In genomic region chr11:98738428-98738911, GRCm38 (mm10) we compare ENCODE assay signal across 10 mouse cellular contexts. TPM values are rescaled to one million over a fixed set of nuclear protein-coding genes. Genes with fewer than 3 reads are reported as not detected.
DNase-seq lines count a peak whose midpoint lies in the region; ATAC-seq lines count a peak whose summit lies in the region.
"Had no signal": no experiment of that assay in that cellular context is flagged by ENCODE, and none has a peak within 500 bp of the region (broad histone marks: within the 10 kb centered on the region; RNA-seq: fewer than 3 reads in every experiment).

No protein-coding gene starts in this region.

- peak overlapping the region; percentile 24 for H3K4me3 ChIP-seq in erythroblast, embryonic 14.5 days (replicated peaks)
- H3K4me3 ChIP-seq in hindbrain, embryonic 16.5 days (ENCODE audit: low read length): no peak overlapping the region
- no peak overlapping the region for H3K4me3 ChIP-seq in midbrain, embryonic 14.5 days (replicated peaks; ENCODE audit: low read depth, low read length)

- peaks cover 57% of the 10 kb centered on the region for H3K4me1 ChIP-seq in erythroblast, embryonic 14.5 days (ENCODE audit: control insufficient read depth)
- peaks cover 18% of the 10 kb centered on the region for H3K4me1 ChIP-seq in hindbrain, embryonic 16.5 days (ENCODE audit: control insufficient read depth, insufficient read depth, low read depth, low read length)
- peaks cover 22% of the 10 kb centered on the region for H3K4me1 ChIP-seq in midbrain, embryonic 14.5 days (ENCODE audit: control insufficient read depth, insufficient read depth, low read length)

- ATAC-seq in erythroblast, adult 5-6 weeks (replicated peaks; ENCODE audit: low FRiP score, poor library complexity, severe bottlenecking): no peak
- ATAC-seq in hindbrain, embryonic 16.5 days: 0 out of 2 replicates have a peak, but pooled peaks have one; percentile 10
- ATAC-seq in midbrain, embryonic 14.5 days (ENCODE audit: low FRiP score, low TSS enrichment): no peak

- H3K27me3 ChIP-seq in erythroblast, embryonic 14.5 days (ENCODE audit: control insufficient read depth): no peaks in the 10 kb centered on the region
- H3K27me3 ChIP-seq in hindbrain, embryonic 16.5 days (replicated peaks; ENCODE audit: control insufficient read depth, insufficient read depth, low read length): no peaks in the 10 kb centered on the region
- H3K27me3 ChIP-seq in midbrain, embryonic 14.5 days (ENCODE audit: control insufficient read depth, insufficient read depth, low read length): no peaks in the 10 kb centered on the region

- peak overlapping the region; percentile 71 for H3K27ac ChIP-seq in hindbrain, embryonic 16.5 days (ENCODE audit: low read depth, low read length)
- peak overlapping the region; percentile 77 for H3K27ac ChIP-seq in midbrain, embryonic 14.5 days (replicated peaks; ENCODE audit: low read depth, low read length)

- H3K4me2 ChIP-seq in hindbrain, embryonic 16.5 days (ENCODE audit: low read length): peak overlapping the region; percentile 2; the same call in 1 of the 2 replicates
- peak overlapping the region; percentile 9; the same call in 1 of the 2 replicates for H3K4me2 ChIP-seq in midbrain, embryonic 14.5 days (ENCODE audit: low read length)

- H3K36me3 ChIP-seq in erythroblast, embryonic 14.5 days (ENCODE audit: control insufficient read depth): no peaks in the 10 kb centered on the region
- no peaks in the 10 kb centered on the region for H3K36me3 ChIP-seq in hindbrain, embryonic 16.5 days (ENCODE audit: control insufficient read depth, insufficient read depth, low read length)
- no peaks in the 10 kb centered on the region for H3K36me3 ChIP-seq in midbrain, embryonic 14.5 days (ENCODE audit: control insufficient read depth, insufficient read depth, low read length)

- 22% methylated on average over 4 of the region's 4 CpGs for WGBS in hindbrain, embryonic 16.5 days
- WGBS in midbrain, embryonic 14.5 days: 11% methylated on average over 4 of the region's 4 CpGs

- H3K9me3 ChIP-seq in erythroblast, embryonic 14.5 days (ENCODE audit: control insufficient read depth, low read length): peaks cover 6% of the 10 kb centered on the region
- 0 out of 2 replicates have a peak, but pooled peaks cover 2% of the 10 kb centered on the region for H3K9me3 ChIP-seq in hindbrain, embryonic 16.5 days (ENCODE audit: control insufficient read depth, low read length)
- H3K9me3 ChIP-seq in midbrain, embryonic 14.5 days (ENCODE audit: control insufficient read depth, low read length): no peaks in the 10 kb centered on the region

- H3K9ac ChIP-seq in hindbrain, embryonic 16.5 days (ENCODE audit: low read depth, low read length): peak overlapping the region; percentile 24; the same call in 1 of the 2 replicates
- H3K9ac ChIP-seq in midbrain, embryonic 14.5 days (replicated peaks; ENCODE audit: low read length): peak overlapping the region; percentile 16; the same call in 1 of the 2 replicates

- peak; percentile 92 for DNase-seq in brain, adult 2 months (ENCODE audit: low read depth, low spot score)
- DNase-seq in midbrain, embryonic 14.5 days: peak; percentile 65
- no peak for DNase-seq in urinary bladder, postnatal 4 days (ENCODE audit: low spot score in 2 of 2)
- no peak for DNase-seq in T-cell, adult 2 months (ENCODE audit: low spot score)
- no peak for DNase-seq in thymus, postnatal 36 days

RNA-seq across cellular contexts. Expression of gene Thra, which starts 2.0 kb away (rescaled TPM):
- 3.2 TPM in 2 replicates for polyA plus RNA-seq in erythroblast, embryonic 14.5 days (2012)
- total RNA-seq in erythroblast, adult 5-6 weeks (2015; ENCODE audit: low replicate concordance): 1.9 and 5.0 TPM in 2 replicates
- 4.3 and 8.1 TPM in 2 replicates for total RNA-seq in erythroblast, adult 5-6 weeks (2017; ENCODE audit: low replicate concordance)
- polyA plus RNA-seq in hindbrain, embryonic 16.5 days (2015; fragmentation: Nextera tagmentation; extraction: Ambion mirVana): 127 and 144 TPM in 2 replicates
- 175 and 194 TPM in 2 replicates for polyA plus RNA-seq in midbrain, embryonic 14.5 days (2014; fragmentation: Nextera tagmentation; extraction: Ambion mirVana)

RNA-seq across cellular contexts. Expression of gene Med24, which starts 9.2 kb away (rescaled TPM):
- polyA plus RNA-seq in erythroblast, embryonic 14.5 days (2012): 13.2 and 14.4 TPM in 2 replicates
- total RNA-seq in erythroblast, adult 5-6 weeks (2015; ENCODE audit: low replicate concordance): 8.8 and 17.3 TPM in 2 replicates
- 10.3 and 17.6 TPM in 2 replicates for total RNA-seq in erythroblast, adult 5-6 weeks (2017; ENCODE audit: low replicate concordance)
- 62.5 and 71.1 TPM in 2 replicates for polyA plus RNA-seq in hindbrain, embryonic 16.5 days (2015; fragmentation: Nextera tagmentation; extraction: Ambion mirVana)
- 65.7 and 81.1 TPM in 2 replicates for polyA plus RNA-seq in midbrain, embryonic 14.5 days (2014; fragmentation: Nextera tagmentation; extraction: Ambion mirVana)

RNA-seq across cellular contexts. Expression of gene Nr1d1, which starts 36.7 kb away (rescaled TPM):
- polyA plus RNA-seq in erythroblast, embryonic 14.5 days (2012): 0.22 and 0.29 TPM in 2 replicates
- not detected in 2 replicates for total RNA-seq in erythroblast, adult 5-6 weeks (2015; ENCODE audit: low replicate concordance)
- total RNA-seq in erythroblast, adult 5-6 weeks (2017; ENCODE audit: low replicate concordance): 0.26 and 0.42 TPM in 2 replicates
- 4.9 and 5.6 TPM in 2 replicates for polyA plus RNA-seq in hindbrain, embryonic 16.5 days (2015; fragmentation: Nextera tagmentation; extraction: Ambion mirVana)
- 3.0 TPM in 2 replicates for polyA plus RNA-seq in midbrain, embryonic 14.5 days (2014; fragmentation: Nextera tagmentation; extraction: Ambion mirVana)

RNA-seq across cellular contexts. Expression of gene Csf3, which starts 37.4 kb away (rescaled TPM):
- polyA plus RNA-seq in erythroblast, embryonic 14.5 days (2012): not detected in 2 replicates
- total RNA-seq in erythroblast, adult 5-6 weeks (2015; ENCODE audit: low replicate concordance): not detected in 2 replicates
- not detected in 2 replicates for total RNA-seq in erythroblast, adult 5-6 weeks (2017; ENCODE audit: low replicate concordance)
- not detected in 2 replicates for polyA plus RNA-seq in hindbrain, embryonic 16.5 days (2015; fragmentation: Nextera tagmentation; extraction: Ambion mirVana)
- not detected in 2 replicates for polyA plus RNA-seq in midbrain, embryonic 14.5 days (2014; fragmentation: Nextera tagmentation; extraction: Ambion mirVana)
- total RNA-seq: megakaryocyte progenitor cell, adult 5-6 weeks had no signal
- polyA plus RNA-seq: C2C12 had no signal

RNA-seq across cellular contexts. Expression of gene Psmd3, which starts 56.1 kb away (rescaled TPM):
- 15.0 and 17.0 TPM in 2 replicates for polyA plus RNA-seq in erythroblast, embryonic 14.5 days (2012)
- total RNA-seq in erythroblast, adult 5-6 weeks (2015; ENCODE audit: low replicate concordance): 10.2 and 14.2 TPM in 2 replicates
- total RNA-seq in erythroblast, adult 5-6 weeks (2017; ENCODE audit: low replicate concordance): 15.4 and 26.9 TPM in 2 replicates
- 186 and 189 TPM in 2 replicates for polyA plus RNA-seq in hindbrain, embryonic 16.5 days (2015; fragmentation: Nextera tagmentation; extraction: Ambion mirVana)
- 135 and 164 TPM in 2 replicates for polyA plus RNA-seq in midbrain, embryonic 14.5 days (2014; fragmentation: Nextera tagmentation; extraction: Ambion mirVana)

Comparison
In these comparisons a context has a peak if more than half of its experiments do, and no peak if none do; other contexts are left out.
1. DNase-seq: peak in brain, adult 2 months (single experiment) and midbrain, embryonic 14.5 days (single experiment); none in urinary bladder, postnatal 4 days (0 of 2), T-cell, adult 2 months (single experiment) and thymus, postnatal 36 days (0 of 2).
2. RNA of gene Thra, which starts 2.0 kb away (polyA plus RNA-seq): 175 to 194 TPM in midbrain, embryonic 14.5 days and 127 to 144 TPM in hindbrain, embryonic 16.5 days; 3.2 TPM in erythroblast, embryonic 14.5 days; every median in the first group is over 10 times any median in the second.